Mouse (Mus musculus) hindbrain, embryonic 13.5 days (tissue): ENCODE results near the gene Zmiz1. TPM values are rescaled to one million over a fixed set of nuclear protein-coding genes. Genes with fewer than 3 reads are reported as not detected.

Experiments used
- ATAC-seq: fragments of 200-750 bp; cut with Nextera tagmentation; 2 replicates; pipeline ENCODE4 v1.8.0; 2017; ENCODE audit warnings: moderate TSS enrichment; ENCODE audit not compliant: low FRiP score
- H3K27ac ChIP-seq: fragments of 300-500 bp; sonication (generic); 2 replicates; pipeline ENCODE4 v1.5.1; 2015; ENCODE audit warnings: inconsistent platforms, mild to moderate bottlenecking, moderate library complexity
- H3K27me3 ChIP-seq: fragments of 300-500 bp; sonication (generic); 2 replicates; pipeline ENCODE4 v1.6.1; 2015; ENCODE audit warnings: mild to moderate bottlenecking, inconsistent platforms
- H3K36me3 ChIP-seq: fragments of 300-500 bp; sonication (generic); 2 replicates; pipeline ENCODE4 v1.6.1; 2015; ENCODE audit warnings: mild to moderate bottlenecking, inconsistent platforms
- H3K4me1 ChIP-seq: fragments of 300-500 bp; sonication (generic); replicated peaks from 2 replicates; pipeline ENCODE4 v1.6.1; 2015; ENCODE audit warnings: inconsistent platforms
- H3K4me2 ChIP-seq: fragments of 300-500 bp; sonication (generic); 2 replicates; pipeline ENCODE4 v1.6.1; 2015; ENCODE audit warnings: inconsistent platforms, mild to moderate bottlenecking, moderate library complexity
- H3K4me3 ChIP-seq: fragments of 300-500 bp; sonication (generic); 2 replicates; pipeline ENCODE4 v1.5.1; 2015; ENCODE audit warnings: mild to moderate bottlenecking, inconsistent platforms
- H3K9ac ChIP-seq: fragments of 300-500 bp; sonication (generic); 2 replicates; pipeline ENCODE4 v1.6.1; 2015; ENCODE audit warnings: mild to moderate bottlenecking, inconsistent platforms
- H3K9me3 ChIP-seq: fragments of 300-500 bp; sonication (generic); 2 replicates; pipeline ENCODE4 v1.6.1; 2016; ENCODE audit warnings: inconsistent platforms
- WGBS: fragments of 180-500 bp; shearing (Covaris S2); methylation state at CpG from one replicate; pipeline ENCODE4 v1.1.7; 2015; 5-methylcytosine and 5-hydroxymethylcytosine counted together
- polyA plus RNA-seq: library from polyadenylated mRNA; unstranded; fragments of >200 nt; fragmentation: Nextera tagmentation; extraction: Ambion mirVana; gene quantifications from 2 replicates; pipeline ENCODE4 v1.2.1, GENCODE M21; 2015

Zmiz1 gene
- polyA plus RNA-seq, 1 experiment from 2014 or later: 58.5 TPM

DNA sequence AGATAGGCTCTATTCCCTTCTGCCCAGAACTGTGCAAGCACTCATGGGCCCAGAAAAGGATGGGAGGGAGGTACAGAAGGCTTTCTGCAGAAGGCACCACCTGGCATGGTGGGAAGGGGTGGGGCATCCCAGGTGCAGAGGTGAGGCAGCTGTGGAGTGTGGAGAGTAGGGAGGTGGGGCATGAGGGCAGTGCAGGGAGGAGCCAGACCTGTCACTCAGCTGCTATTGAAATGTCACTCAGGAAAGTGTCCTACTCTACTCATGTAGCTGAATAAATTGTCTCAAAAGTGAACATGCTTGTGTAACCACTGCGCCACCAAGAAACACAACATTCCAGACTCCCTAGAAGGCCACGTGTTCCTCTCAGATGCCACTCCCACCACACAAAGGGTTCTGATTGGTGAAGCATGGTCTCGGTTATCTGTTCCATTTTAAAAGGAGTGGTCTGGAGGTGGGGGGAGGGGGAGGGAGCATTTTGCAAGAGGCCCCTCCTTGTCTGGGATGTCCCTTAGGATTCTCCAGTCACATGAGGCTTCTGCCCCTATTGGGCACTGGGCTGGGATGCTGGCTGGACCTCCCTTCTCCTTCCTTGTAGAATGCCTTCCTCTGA lies 41.6 kb downstream of the Zmiz1 start:
- H3K4me3 ChIP-seq: no peak overlapping the region
- no peaks in the 10 kb centered on the region for H3K27me3 ChIP-seq
- H3K9me3 ChIP-seq: no peaks in the 10 kb centered on the region
- peaks cover 31% of the 10 kb centered on the region for H3K36me3 ChIP-seq
- WGBS: 37% methylated on average over 3 of the region's 3 CpGs
- peak overlapping the region; percentile 46 for H3K27ac ChIP-seq
- no peak overlapping the region for H3K9ac ChIP-seq
- peaks cover 85% of the 10 kb centered on the region for H3K4me1 ChIP-seq
- H3K4me2 ChIP-seq: no peak overlapping the region
- no peak for ATAC-seq

DNA sequence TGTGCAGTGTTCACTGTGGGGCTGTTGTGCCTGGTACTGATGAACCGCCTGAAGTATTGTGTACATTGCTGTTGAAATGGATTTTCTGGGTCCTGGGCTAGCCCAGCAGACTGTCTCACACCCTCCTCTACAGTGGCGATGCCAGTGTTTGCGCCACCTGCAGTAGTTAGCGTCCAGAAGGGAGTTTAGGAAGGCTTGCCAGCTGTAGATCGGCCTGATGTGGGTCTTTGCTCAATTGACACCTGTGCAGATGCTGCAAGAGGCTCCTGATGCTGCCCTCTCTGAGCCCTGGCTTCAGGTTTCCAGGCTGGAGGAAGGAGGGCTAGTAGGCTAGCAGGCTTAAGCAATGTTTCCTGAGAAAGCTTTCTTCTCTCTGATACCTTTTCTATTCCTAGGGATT lies 42.5 kb downstream of the Zmiz1 start:
- WGBS: 87% methylated on average over 5 of the region's 5 CpGs
- H3K9ac ChIP-seq: no peak overlapping the region

DNA sequence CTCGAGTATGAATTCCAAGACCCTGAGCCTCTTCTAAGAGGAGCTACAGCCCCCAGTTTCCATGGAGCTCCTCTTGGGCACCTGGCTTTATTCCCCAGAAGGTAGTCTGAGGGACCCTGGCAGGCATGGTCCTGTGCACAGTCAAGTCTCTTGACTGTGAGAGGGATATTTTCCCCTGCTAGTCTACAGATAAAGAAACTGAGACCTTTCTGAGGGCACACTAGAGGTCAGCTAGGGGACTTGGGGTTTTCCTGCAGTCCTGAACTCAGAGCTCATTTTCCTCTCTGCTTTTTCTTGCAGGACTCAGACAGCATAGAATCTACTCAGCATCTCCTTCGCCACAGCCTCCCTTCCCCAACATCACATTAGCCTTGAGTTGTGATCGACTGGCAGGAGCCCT lies 43.4 kb downstream of the Zmiz1 start:
- ATAC-seq: no peak
- Histone ChIP-seq H3K9me3 (no peaks in the 10 kb centered on the region), H3K27me3 (no peaks in the 10 kb centered on the region), H3K27ac (peak overlapping the region; percentile 35), H3K36me3 (peaks cover 47% of the 10 kb centered on the region), H3K4me1 (peaks cover 76% of the 10 kb centered on the region), H3K9ac (no peak overlapping the region; the same call in 1 of the 2 replicates), H3K4me3 (no peak overlapping the region), H3K4me2 (no peak overlapping the region)
- WGBS: 93% methylated on average over 3 of the region's 3 CpGs

More for the DNA sequence above, 42.5 kb downstream of the Zmiz1 start:
- Histone ChIP-seq H3K27me3 (no peaks in the 10 kb centered on the region), H3K36me3 (peaks cover 39% of the 10 kb centered on the region), H3K27ac (peak overlapping the region; percentile 35; the same call in 1 of the 2 replicates), H3K4me2 (no peak overlapping the region), H3K4me3 (no peak overlapping the region), H3K9me3 (no peaks in the 10 kb centered on the region), H3K4me1 (peaks cover 84% of the 10 kb centered on the region)
- ATAC-seq: no peak

DNA sequence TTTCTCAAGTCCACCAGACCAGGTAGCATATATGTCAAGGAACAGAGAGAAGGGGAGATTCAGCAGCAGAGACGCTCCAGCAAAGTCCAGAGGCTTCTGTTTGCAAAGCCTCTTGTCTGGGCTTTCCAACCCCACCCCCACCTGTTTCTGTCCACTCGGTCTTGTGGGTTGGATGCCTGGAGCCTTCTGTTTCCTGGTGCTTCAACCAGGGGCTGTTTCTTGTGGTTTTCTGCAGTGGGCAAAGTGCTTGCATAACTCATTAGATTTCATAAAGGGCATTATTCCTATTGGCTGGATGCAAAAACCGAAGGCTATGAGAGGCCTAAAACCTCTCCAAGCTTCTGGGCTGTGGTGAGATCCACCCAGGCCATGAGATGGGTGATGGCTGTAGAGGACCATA lies 45.3 kb downstream of the Zmiz1 start:
- Histone ChIP-seq H3K4me2 (no peak overlapping the region), H3K9me3 (no peaks in the 10 kb centered on the region), H3K36me3 (peaks cover 63% of the 10 kb centered on the region), H3K27me3 (no peaks in the 10 kb centered on the region), H3K4me3 (no peak overlapping the region), H3K9ac (no peak overlapping the region), H3K27ac (no peak overlapping the region), H3K4me1 (peaks cover 70% of the 10 kb centered on the region)
- 85% methylated on average over 3 of the region's 3 CpGs for WGBS
- ATAC-seq: no peak

DNA sequence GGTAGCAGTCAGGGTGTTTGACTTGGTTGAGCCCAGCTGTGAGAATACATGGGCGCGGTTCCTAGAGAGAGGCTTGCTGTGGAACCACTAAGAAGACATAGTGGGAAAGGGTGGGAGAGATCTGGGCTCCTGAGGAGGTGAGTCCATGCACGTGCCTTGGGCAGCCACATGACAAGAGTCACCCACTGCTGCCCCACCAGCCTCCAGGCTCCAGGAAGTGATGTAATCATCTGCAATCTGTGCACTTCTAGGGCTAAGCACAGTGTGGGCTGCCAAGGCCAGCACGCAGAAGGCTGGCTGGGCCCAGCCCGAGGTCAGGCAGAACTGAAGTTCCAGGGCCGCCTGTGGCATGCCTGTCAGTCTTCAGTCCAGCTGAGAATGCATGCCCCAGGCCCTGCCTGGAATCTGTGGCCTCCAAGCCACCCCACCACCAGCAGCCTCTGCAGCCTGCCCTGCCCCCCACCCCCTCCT lies 46.3 kb downstream of the Zmiz1 start:
- 0 out of 2 replicates have a peak, but pooled peaks have one; percentile 6 for ATAC-seq
- no peak overlapping the region for H3K9ac ChIP-seq
- 64% methylated on average over 6 of the region's 6 CpGs for WGBS
- no peaks in the 10 kb centered on the region for H3K9me3 ChIP-seq
- H3K4me2 ChIP-seq: no peak overlapping the region
- H3K27ac ChIP-seq: 0 out of 2 replicates have a peak overlapping the region, but pooled peaks have one; percentile 12
- H3K4me1 ChIP-seq: peaks cover 70% of the 10 kb centered on the region
- peaks cover 72% of the 10 kb centered on the region for H3K36me3 ChIP-seq
- no peak overlapping the region for H3K4me3 ChIP-seq
- H3K27me3 ChIP-seq: no peaks in the 10 kb centered on the region

DNA sequence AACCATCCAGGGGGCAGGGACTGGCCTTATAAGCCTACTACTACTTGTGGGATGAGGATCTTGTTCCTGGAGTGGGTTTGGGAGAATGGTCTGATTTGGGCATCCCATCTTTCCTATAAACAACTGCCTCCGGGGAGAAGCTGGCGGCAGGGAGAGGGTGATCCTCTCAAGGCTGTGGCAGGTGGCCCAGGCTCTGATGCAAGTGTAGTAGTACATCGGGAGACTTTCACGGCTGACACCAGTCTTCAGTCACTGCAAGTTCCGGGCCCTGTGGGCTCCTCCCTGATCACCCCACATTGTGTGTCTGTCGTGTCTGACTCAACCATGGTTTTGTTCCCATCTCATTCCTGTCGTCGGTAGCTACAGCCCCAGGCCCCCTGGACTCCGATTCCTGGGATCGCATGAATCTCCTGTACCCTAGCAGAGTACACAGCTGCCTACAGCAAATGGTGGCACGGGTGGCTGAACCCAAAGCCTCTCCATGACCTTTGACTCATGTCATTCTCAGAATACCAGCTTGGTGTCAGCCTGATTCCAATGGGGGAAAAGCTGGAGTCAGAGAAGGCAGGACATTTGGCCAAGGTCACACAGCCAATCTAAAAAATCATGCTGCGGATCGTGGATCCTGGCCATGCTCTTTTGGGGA lies 49.2 kb downstream of the Zmiz1 start:
- Histone ChIP-seq H3K9me3 (no peaks in the 10 kb centered on the region), H3K27me3 (no peaks in the 10 kb centered on the region), H3K4me1 (peaks cover 78% of the 10 kb centered on the region), H3K27ac (0 out of 2 replicates have a peak overlapping the region, but pooled peaks have one; percentile 2), H3K4me2 (no peak overlapping the region), H3K9ac (no peak overlapping the region), H3K36me3 (peaks cover 65% of the 10 kb centered on the region), H3K4me3 (no peak overlapping the region)
- no peak for ATAC-seq
- WGBS: 71% methylated on average over 13 of the region's 13 CpGs

DNA sequence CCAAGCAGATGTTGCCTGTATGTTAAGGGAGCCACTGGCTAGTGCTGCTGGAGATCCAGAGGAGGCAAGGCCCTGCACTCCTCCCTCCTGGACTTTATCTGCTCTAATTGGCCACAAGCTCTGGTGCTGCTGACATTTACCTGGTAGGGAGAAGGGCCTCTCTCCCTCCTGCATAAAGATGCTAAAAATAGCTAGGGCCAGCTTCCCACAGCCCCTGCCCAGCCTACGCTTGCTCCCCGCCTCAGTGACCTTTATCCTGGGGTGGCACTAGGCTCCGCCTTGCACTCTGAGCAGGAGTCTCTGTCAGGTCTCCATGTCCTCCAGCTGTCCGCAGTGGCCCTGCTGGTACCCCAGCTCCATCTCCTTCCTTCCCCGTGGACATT lies 49.8 kb downstream of the Zmiz1 start:
- 88% methylated on average over 5 of the region's 5 CpGs for WGBS
- Histone ChIP-seq H3K4me1 (peaks cover 84% of the 10 kb centered on the region), H3K27ac (0 out of 2 replicates have a peak overlapping the region, but pooled peaks have one; percentile 2), H3K9me3 (no peaks in the 10 kb centered on the region), H3K36me3 (peaks cover 60% of the 10 kb centered on the region), H3K4me3 (no peak overlapping the region), H3K27me3 (no peaks in the 10 kb centered on the region), H3K9ac (no peak overlapping the region), H3K4me2 (no peak overlapping the region)
- ATAC-seq: no peak

DNA sequence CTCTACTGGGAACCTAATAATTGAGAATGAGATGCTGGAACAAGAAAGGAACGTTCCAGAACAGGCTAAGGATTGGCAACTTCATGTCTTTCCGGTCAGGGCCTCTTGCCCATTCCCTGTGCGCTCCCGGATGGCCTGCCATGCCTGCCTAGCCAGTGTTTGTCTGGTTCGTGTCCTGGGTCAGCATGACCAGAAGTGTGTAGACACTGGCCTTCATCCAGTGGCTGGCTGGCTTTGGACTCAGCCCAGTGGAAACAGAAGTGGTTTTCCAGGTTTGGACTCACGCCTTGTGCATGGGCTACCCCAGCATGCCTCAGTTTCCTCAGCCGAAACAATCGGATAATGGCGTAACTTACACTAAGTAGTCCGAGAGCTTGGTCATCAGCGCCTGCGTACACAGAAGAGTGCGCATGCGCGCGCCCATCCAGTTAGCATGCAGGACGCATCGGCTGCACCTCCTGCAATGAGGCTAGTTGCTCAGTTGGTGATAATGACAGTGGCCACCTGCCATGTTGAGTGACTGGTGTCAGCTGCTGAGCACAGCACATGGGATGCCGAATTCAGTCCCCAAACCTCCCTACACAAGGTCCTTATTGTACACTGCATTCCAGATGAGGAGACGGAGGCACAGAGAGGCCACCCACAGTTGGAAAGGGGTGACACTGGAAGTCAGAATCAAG lies 50.6 kb downstream of the Zmiz1 start:
- Histone ChIP-seq H3K9me3 (no peaks in the 10 kb centered on the region), H3K27me3 (no peaks in the 10 kb centered on the region), H3K36me3 (peaks cover 52% of the 10 kb centered on the region), H3K4me3 (no peak overlapping the region), H3K9ac (no peak overlapping the region), H3K27ac (peak overlapping the region; percentile 82), H3K4me1 (peaks cover 83% of the 10 kb centered on the region), H3K4me2 (no peak overlapping the region)
- ATAC-seq: no peak
- 86% methylated on average over 20 of the region's 20 CpGs for WGBS

DNA sequence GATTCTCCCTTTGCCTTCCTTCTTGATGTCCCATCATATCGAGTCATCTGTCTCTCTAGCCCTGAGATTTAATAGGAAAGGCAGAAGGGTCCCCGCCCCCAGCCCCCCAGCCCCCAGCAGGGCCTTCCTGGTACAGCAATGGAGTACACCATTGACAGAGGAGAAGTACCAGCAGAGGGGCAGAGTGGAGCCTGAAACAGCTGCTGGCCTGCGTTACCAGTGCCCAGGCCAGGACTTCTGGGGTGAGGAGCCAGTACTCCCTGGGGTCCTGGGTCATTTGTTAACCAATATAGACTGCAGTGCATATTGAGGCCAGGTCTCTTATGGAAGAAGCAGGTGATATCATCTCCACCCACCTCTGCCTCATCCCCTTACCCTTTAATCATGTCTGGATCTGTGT lies 51.4 kb downstream of the Zmiz1 start:
- peak overlapping the region; percentile 82 for H3K27ac ChIP-seq
- no peak for ATAC-seq
- no peak overlapping the region for H3K4me3 ChIP-seq
- H3K27me3 ChIP-seq: no peaks in the 10 kb centered on the region
- 64% methylated on average over 3 of the region's 3 CpGs for WGBS
- H3K9me3 ChIP-seq: no peaks in the 10 kb centered on the region
- no peak overlapping the region for H3K4me2 ChIP-seq
- H3K9ac ChIP-seq: 0 out of 2 replicates have a peak overlapping the region, but pooled peaks have one; percentile 26
- peaks cover 46% of the 10 kb centered on the region for H3K36me3 ChIP-seq
- H3K4me1 ChIP-seq: peaks cover 84% of the 10 kb centered on the region

DNA sequence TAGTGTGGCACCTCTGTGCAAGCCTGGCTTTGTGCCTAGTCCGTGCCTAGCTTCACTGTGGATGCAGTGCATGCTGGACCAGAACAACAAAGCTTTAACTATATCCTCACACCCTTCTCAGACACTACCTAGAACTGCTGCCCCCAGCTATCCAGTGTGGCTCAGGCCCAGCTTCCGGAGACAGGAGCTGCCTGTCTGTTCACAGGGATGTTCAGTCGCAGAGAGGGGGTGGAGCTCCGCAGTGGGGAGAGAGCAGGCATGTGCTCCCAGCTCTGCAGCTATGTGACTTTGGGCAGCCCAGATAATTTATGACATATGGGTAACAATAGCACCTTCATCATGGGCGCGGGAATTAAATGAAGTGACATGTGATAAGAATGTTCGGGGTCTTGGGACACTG lies 52.0 kb downstream of the Zmiz1 start:
- Histone ChIP-seq H3K27me3 (no peaks in the 10 kb centered on the region), H3K4me3 (no peak overlapping the region), H3K4me1 (peaks cover 86% of the 10 kb centered on the region), H3K9me3 (no peaks in the 10 kb centered on the region), H3K27ac (peak overlapping the region; percentile 82), H3K4me2 (no peak overlapping the region), H3K9ac (peak overlapping the region; percentile 26; the same call in 1 of the 2 replicates), H3K36me3 (peaks cover 40% of the 10 kb centered on the region)
- ATAC-seq: no peak
- 51% methylated on average over 7 of the region's 7 CpGs for WGBS

DNA sequence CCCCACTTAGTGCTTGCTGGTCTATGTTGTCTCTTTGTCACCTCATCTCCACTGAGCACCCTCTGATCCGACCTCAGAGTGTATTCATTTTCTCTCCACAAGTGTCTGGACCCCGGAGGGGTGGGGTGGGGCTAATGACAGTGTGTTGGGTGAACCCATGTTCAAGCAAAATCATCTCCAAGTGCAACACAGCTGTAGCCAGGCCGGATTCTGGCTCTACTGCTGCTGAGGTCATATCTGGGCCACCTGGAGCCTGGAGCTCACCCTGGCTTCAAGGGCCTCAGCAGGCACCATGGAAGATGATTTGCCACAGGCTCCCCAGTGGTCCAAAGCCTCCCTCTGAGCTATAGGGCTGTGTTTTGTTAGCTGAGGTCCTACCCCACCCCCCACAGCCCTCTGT lies 52.6 kb downstream of the Zmiz1 start:
- Histone ChIP-seq H3K27ac (peak overlapping the region; percentile 82), H3K27me3 (no peaks in the 10 kb centered on the region), H3K9ac (no peak overlapping the region), H3K4me2 (no peak overlapping the region), H3K36me3 (peaks cover 35% of the 10 kb centered on the region), H3K9me3 (no peaks in the 10 kb centered on the region), H3K4me3 (no peak overlapping the region), H3K4me1 (peaks cover 86% of the 10 kb centered on the region)
- no peak for ATAC-seq
- 41% methylated on average over 3 of the region's 3 CpGs for WGBS

DNA sequence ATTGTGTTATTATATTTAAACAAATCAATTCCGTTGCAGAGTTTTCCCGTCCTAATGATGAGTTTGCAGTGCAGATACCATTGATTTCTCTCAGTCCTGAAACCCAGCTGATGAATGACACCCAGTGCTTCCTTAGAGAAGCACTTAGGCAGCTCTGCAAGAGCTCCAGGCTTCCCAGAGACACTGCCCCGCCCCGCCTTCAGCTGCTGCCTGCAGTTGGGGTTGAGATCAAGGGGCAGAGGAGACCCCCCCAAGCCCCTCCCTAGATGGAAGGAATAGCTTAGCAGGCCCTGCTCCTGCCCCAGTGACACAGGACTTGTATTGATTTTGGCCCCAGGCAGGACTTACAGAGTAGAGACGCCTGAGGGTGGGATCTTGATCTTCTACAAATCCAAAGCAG lies 53.0 kb downstream of the Zmiz1 start:
- peaks cover 89% of the 10 kb centered on the region for H3K4me1 ChIP-seq
- H3K4me3 ChIP-seq: no peak overlapping the region
- 0 out of 2 replicates have a peak overlapping the region, but pooled peaks have one; percentile 9 for H3K9ac ChIP-seq
- no peaks in the 10 kb centered on the region for H3K27me3 ChIP-seq
- peaks cover 31% of the 10 kb centered on the region for H3K36me3 ChIP-seq
- H3K4me2 ChIP-seq: no peak overlapping the region
- ATAC-seq: no peak
- H3K9me3 ChIP-seq: no peaks in the 10 kb centered on the region
- WGBS: 25% methylated on average over 5 of the region's 5 CpGs
- H3K27ac ChIP-seq: peak overlapping the region; percentile 82
